Mouse (Mus musculus) kidney, embryonic 15.5 days (tissue): ENCODE measurements around the gene Gm3238. TPM values are rescaled to one million over a fixed set of nuclear protein-coding genes. Genes with fewer than 3 reads are reported as not detected.
"Not testable (repeated sequence)": the region's sequence is repeated elsewhere in the genome, so short reads cannot be mapped to it uniquely, and the experiment has no call there.

Source experiments
- ATAC-seq: fragments of 200-750 bp; cut with Nextera tagmentation; replicated peaks from 2 replicates; pipeline ENCODE4 v1.8.0; 2017; ENCODE audit warnings: moderate TSS enrichment; ENCODE audit not compliant: low FRiP score
- H3K27ac ChIP-seq: fragments of 300-500 bp; sonication (generic); 2 replicates; pipeline ENCODE4 v1.5.1; 2015; ENCODE audit warnings: mild to moderate bottlenecking, inconsistent platforms
- H3K27me3 ChIP-seq: fragments of 300-500 bp; sonication (generic); 2 replicates; pipeline ENCODE4 v1.6.1; 2015; ENCODE audit warnings: inconsistent platforms
- H3K36me3 ChIP-seq: fragments of 300-500 bp; sonication (generic); 2 replicates; pipeline ENCODE4 v1.6.1; 2015; ENCODE audit warnings: inconsistent platforms
- H3K4me1 ChIP-seq: fragments of 300-500 bp; sonication (generic); 2 replicates; pipeline ENCODE4 v1.6.1; 2015; ENCODE audit warnings: inconsistent platforms
- H3K4me2 ChIP-seq: fragments of 300-500 bp; sonication (generic); 2 replicates; pipeline ENCODE4 v1.6.1; 2015; ENCODE audit warnings: moderate library complexity, mild to moderate bottlenecking, inconsistent platforms
- H3K4me3 ChIP-seq: fragments of 300-500 bp; sonication (generic); replicated peaks from 2 replicates; pipeline ENCODE4 v1.5.1; 2015; ENCODE audit warnings: mild to moderate bottlenecking, inconsistent platforms
- H3K9ac ChIP-seq: fragments of 300-500 bp; sonication (generic); 2 replicates; pipeline ENCODE4 v1.6.1; 2015; ENCODE audit warnings: mild to moderate bottlenecking, inconsistent platforms
- H3K9me3 ChIP-seq: fragments of 300-500 bp; sonication (generic); replicated peaks from 2 replicates; pipeline ENCODE4 v1.6.1; 2016; ENCODE audit warnings: inconsistent platforms
- WGBS: fragments of 180-500 bp; shearing (Covaris S2); methylation state at CpG from one replicate; pipeline ENCODE4 v1.1.7; 2015; ENCODE audit warnings: mixed read lengths; 5-methylcytosine and 5-hydroxymethylcytosine counted together
- polyA plus RNA-seq: library from polyadenylated mRNA; unstranded; fragments of >200 nt; fragmentation: Nextera tagmentation; extraction: Ambion mirVana; gene quantifications from 2 replicates; pipeline ENCODE4 v1.2.1, GENCODE M21; 2015

Gm3238 gene
- polyA plus RNA-seq, 1 experiment from 2014 or later = not detected

- WGBS = 68% methylated on average over 1 of the region's 1 CpGs
- H3K27ac ChIP-seq, H3K27me3 ChIP-seq, H3K36me3 ChIP-seq, H3K4me2 ChIP-seq, H3K9ac ChIP-seq, H3K4me1 ChIP-seq, H3K9me3 ChIP-seq, ATAC-seq, H3K4me3 ChIP-seq: not testable (repeated sequence)
Observed at GRCm38 (mm10) chr10:77787876-77788275, 16.8 kb upstream of the Gm3238 start, which contains the start of gene Gm7137. Gene Gm7137, minus strand, starts transcription at chr10:77788200.

- H3K27ac ChIP-seq, H3K9ac ChIP-seq, H3K4me3 ChIP-seq, H3K9me3 ChIP-seq, H3K27me3 ChIP-seq, H3K36me3 ChIP-seq, ATAC-seq, H3K4me2 ChIP-seq, H3K4me1 ChIP-seq: not testable (repeated sequence)
- WGBS = 77% methylated on average over 3 of the region's 3 CpGs
Observed at GRCm38 (mm10) chr10:77783396-77783795, 12.3 kb upstream of the Gm3238 start.

DNA sequence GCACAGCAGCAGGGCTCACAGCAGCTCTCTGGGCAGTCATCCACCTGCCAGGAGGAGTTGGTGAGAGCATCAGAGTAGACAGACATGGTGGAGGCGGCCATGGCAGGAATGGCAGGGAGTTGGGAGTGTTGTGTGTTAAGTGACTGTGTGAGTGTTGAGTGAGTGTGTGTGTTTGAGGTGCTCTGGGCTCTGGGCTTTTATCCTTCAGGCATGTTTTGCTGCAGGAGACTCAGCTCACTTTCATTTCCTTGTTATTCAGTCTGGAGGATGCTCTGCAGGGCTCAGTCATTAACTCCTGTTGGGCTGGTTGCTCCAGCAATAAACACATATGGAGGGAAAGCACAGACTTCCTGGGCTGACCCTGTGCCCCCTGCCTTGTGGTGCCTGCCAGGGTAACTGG lies 11.3 kb upstream of the Gm3238 start, which contains the start of gene Gm3250:
Gm3250 (minus strand) TSS at position 101 of the 400 bp plus-strand sequence.
- H3K9ac ChIP-seq, H3K36me3 ChIP-seq, H3K4me1 ChIP-seq, H3K27me3 ChIP-seq, ATAC-seq, H3K4me2 ChIP-seq, H3K9me3 ChIP-seq, H3K27ac ChIP-seq, H3K4me3 ChIP-seq: not testable (repeated sequence)
- 21% methylated on average over 1 of the region's 1 CpGs for WGBS

- not testable (repeated sequence) for H3K4me1 ChIP-seq, H3K4me3 ChIP-seq, H3K36me3 ChIP-seq, ATAC-seq, H3K9ac ChIP-seq, H3K9me3 ChIP-seq, H3K27ac ChIP-seq, H3K4me2 ChIP-seq, H3K27me3 ChIP-seq
- 80% methylated on average over 1 of the region's 1 CpGs for WGBS
Observed at GRCm38 (mm10) chr10:77776844-77777243, 5.7 kb upstream of the Gm3238 start, which contains the start of gene Gm7138. Gene Gm7138, minus strand, starts transcription at chr10:77776944.

- not testable (repeated sequence) for ATAC-seq, H3K27ac ChIP-seq, H3K4me3 ChIP-seq, H3K27me3 ChIP-seq, H3K9me3 ChIP-seq, H3K9ac ChIP-seq, H3K36me3 ChIP-seq, H3K4me2 ChIP-seq, H3K4me1 ChIP-seq
- WGBS = 90% methylated on average over 2 of the region's 3 CpGs
Observed at GRCm38 (mm10) chr10:77772142-77772541, 1.0 kb upstream of the Gm3238 start.

- Histone ChIP-seq H3K36me3 (no peaks in the 10 kb centered on the region), H3K9me3 (no peaks in the 10 kb centered on the region), H3K4me2 (no peak overlapping the region), H3K27me3 (no peaks in the 10 kb centered on the region), H3K9ac (no peak overlapping the region), H3K4me3 (no peak overlapping the region), H3K27ac (no peak overlapping the region), H3K4me1 (no peaks in the 10 kb centered on the region)
- WGBS = 60% methylated on average over 1 of the region's 1 CpGs
- no peak for ATAC-seq
Observed at GRCm38 (mm10) chr10:77769727-77770126, 1.4 kb downstream of the Gm3238 start.

- not testable (repeated sequence) for H3K27me3 ChIP-seq, H3K36me3 ChIP-seq, H3K4me2 ChIP-seq, H3K27ac ChIP-seq, H3K9ac ChIP-seq, H3K4me3 ChIP-seq, ATAC-seq, H3K9me3 ChIP-seq, H3K4me1 ChIP-seq
- WGBS = 69% methylated on average over 1 of the region's 1 CpGs
Observed at GRCm38 (mm10) chr10:77759582-77759981, 11.5 kb downstream of the Gm3238 start, which contains the start of gene Gm3233. Gene Gm3233, minus strand, starts transcription at chr10:77759682.

- no peak overlapping the region for H3K4me2 ChIP-seq
- H3K36me3 ChIP-seq = no peaks in the 10 kb centered on the region
- no peak overlapping the region for H3K4me3 ChIP-seq
- H3K27ac ChIP-seq = no peak overlapping the region
- H3K4me1 ChIP-seq = no peaks in the 10 kb centered on the region
- H3K9me3 ChIP-seq = no peaks in the 10 kb centered on the region
- no peak for ATAC-seq
- H3K27me3 ChIP-seq = no peaks in the 10 kb centered on the region
- H3K9ac ChIP-seq = no peak overlapping the region
Observed at GRCm38 (mm10) chr10:77753448-77753847, 17.7 kb downstream of the Gm3238 start.

DNA sequence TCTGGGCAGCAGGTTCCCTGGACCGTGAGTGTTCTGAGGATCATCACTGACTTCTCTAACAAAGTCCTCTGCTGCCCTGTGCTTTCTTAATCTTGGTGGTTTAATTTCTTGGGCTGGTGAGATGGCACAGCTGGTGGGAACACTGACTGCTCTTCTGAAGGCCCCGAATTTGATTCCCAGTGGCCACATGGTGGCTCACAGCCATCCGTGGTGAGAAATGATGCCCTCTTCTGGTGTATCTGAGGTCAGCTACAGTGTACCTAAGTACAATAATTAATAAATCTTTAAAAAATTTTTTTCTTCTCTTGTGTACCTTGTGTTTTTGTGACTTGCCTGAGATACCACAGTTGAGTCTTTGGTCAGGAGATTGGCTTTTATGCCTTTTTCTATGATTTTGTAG lies 18.8 kb downstream of the Gm3238 start:
- not testable (repeated sequence) for H3K36me3 ChIP-seq, H3K4me2 ChIP-seq, H3K27ac ChIP-seq, H3K27me3 ChIP-seq, H3K9ac ChIP-seq, H3K4me3 ChIP-seq, H3K9me3 ChIP-seq, ATAC-seq, H3K4me1 ChIP-seq
- WGBS = 63% methylated on average over 3 of the region's 3 CpGs

DNA sequence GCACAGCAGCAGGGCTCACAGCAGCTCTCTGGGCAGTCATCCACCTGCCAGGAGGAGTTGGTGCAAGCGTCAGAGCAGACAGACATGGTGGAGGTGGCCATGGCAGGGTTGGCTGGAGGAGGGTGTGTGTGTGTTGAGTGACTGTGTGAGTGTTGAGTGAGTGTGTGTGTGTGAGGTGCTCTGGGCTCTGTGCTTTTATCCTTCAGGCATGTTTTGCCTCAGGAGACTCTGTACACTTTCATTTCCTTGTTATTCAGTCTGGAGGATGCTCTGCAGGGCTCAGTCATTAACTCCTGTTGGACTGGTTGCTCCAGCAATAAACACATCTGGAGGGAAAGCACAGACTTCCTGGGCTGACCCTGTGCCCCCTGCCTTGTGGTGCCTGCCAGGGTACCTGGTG lies 19.9 kb downstream of the Gm3238 start, which contains the start of gene Gm9736:
Gm9736 (minus strand) TSS at position 101 of the 400 bp plus-strand sequence.
- H3K4me3 ChIP-seq, H3K27me3 ChIP-seq, H3K36me3 ChIP-seq, H3K4me2 ChIP-seq, ATAC-seq, H3K9me3 ChIP-seq, H3K4me1 ChIP-seq, H3K9ac ChIP-seq, H3K27ac ChIP-seq: not testable (repeated sequence)
- 70% methylated on average over 1 of the region's 1 CpGs for WGBS

DNA sequence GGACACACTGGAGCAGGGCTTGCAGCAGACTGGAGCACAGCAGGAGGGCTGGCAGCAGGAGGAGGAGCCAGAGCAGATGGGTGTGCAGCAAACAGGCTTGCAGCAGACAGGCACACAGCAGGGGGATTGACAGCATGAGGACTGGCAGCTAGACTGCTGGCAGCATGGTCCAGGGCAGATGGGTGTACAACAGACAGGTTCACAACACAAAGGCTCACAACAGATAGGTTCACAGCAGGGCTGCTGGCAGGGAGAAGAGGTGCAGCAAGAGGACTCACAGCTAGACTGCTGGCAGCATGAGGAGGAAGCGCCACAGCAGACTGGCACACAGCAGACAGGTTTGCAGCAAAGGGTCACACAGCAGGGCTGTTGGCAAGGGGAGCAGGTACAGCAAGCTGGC lies 20.4 kb downstream of the Gm3238 start:
- not testable (repeated sequence) for H3K4me2 ChIP-seq, H3K9ac ChIP-seq, H3K4me3 ChIP-seq, ATAC-seq, H3K9me3 ChIP-seq, H3K4me1 ChIP-seq, H3K27me3 ChIP-seq, H3K27ac ChIP-seq, H3K36me3 ChIP-seq
- WGBS = 88% methylated on average over 1 of the region's 1 CpGs

DNA sequence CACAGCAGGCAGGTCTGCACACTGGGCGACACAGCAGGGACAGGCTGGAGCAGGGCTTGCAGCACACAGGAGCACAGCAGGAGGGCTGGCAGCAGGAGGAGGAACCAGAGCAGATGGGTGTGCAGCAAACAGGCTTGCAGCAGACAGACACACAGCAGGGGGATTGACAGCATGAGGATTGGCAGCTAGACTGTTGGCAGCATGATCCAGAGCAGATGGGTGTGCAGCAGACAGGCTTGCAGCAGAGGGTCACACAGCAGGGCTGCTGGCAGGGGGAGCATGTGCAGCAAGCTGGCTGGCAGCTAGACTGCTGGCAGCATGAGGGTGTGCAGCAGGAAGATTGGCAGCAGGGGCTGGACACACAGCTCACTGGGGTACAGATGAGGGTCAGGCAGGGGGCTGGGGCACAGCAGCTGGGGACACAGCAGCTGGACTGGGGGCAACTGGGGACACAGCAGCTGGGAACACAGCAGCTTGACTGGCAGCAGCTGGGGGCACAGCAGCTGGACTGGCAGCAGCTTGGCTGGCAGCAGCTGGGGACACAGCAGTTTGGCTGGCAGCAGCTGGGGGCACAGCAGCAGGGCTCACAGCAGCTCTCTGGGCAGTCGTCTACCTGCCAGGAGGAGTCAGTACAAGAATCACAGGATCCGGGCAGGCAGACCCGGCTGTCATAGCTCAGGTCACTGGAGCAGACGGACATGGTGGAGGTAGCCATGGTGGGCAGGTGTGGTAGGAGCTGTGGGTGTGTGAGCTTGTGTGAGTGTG lies 29.0 kb downstream of the Gm3238 start, which contains the start of gene Gm18596:
Gm18596 (minus strand) TSS at position 715 of the 765 bp plus-strand sequence.
- H3K9me3 ChIP-seq, H3K27me3 ChIP-seq, H3K36me3 ChIP-seq, ATAC-seq, H3K9ac ChIP-seq, H3K4me1 ChIP-seq, H3K4me2 ChIP-seq, H3K27ac ChIP-seq, H3K4me3 ChIP-seq: not testable (repeated sequence)
- WGBS = 64% methylated on average over 5 of the region's 5 CpGs

- no peaks in the 10 kb centered on the region for H3K36me3 ChIP-seq
- no peak overlapping the region for H3K4me2 ChIP-seq
- H3K9me3 ChIP-seq = no peaks in the 10 kb centered on the region; the same call in 1 of the 2 replicates
- no peak overlapping the region for H3K27ac ChIP-seq
- no peak overlapping the region for H3K9ac ChIP-seq
- H3K4me1 ChIP-seq = no peaks in the 10 kb centered on the region
- 81% methylated on average over 4 of the region's 4 CpGs for WGBS
- ATAC-seq = no peak
- no peak overlapping the region for H3K4me3 ChIP-seq
- no peaks in the 10 kb centered on the region for H3K27me3 ChIP-seq
Observed at GRCm38 (mm10) chr10:77738929-77739328, 32.2 kb downstream of the Gm3238 start.
